Mouse (Mus musculus): ENCODE results near the gene Tollip. TPM values are rescaled to one million over a fixed set of nuclear protein-coding genes. Genes with fewer than 3 reads are reported as not detected.

Tollip gene
- total RNA-seq (2021), result 10 to 100 TPM; 31.8 to 33.0 TPM
- long read RNA-seq, experiment 1, transcript Tollip-203 (7 exons, 1,892 nt), result minor isoform, 15 of 80 reads
- long read RNA-seq, experiment 1, transcript Tollip-201 (6 exons, 3,788 nt), result major isoform, 54 of 80 reads
- long read RNA-seq, experiment 1, partial matches to known transcripts, result 3 of 80 reads
- long read RNA-seq, experiment 1, other reads (novel, unspliced or antisense), result 8 of 80 reads
- long read RNA-seq, experiment 2, transcript Tollip-203 (7 exons, 1,892 nt), result minor isoform, 18 of 86 reads
- long read RNA-seq, experiment 2, transcript Tollip-201 (6 exons, 3,788 nt), result major isoform, 60 of 86 reads
- long read RNA-seq, experiment 2, partial matches to known transcripts, result 8 of 86 reads
- long read RNA-seq, experiment 2, other reads (novel, unspliced or antisense), result 0 of 86 reads

DNA sequence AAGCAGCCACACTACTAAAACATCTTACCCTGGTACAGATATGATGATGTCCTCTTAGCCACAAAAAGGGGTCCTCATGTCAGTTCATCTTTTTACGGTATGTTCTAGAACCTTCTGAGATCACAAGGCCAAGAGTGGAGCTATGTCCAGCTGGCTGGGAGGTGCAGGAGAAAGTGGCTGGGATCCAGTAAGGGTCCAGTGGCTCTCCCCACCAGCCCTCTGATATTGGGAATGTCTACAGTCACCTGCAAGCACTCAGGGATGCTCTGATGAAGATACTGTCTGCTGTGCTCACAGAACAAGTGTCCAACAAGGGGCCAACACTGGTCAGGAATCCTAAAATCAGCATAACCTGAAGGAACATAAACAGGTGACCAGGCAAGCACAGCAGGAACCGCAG, at the start of gene Tollip:
Tollip (minus strand) TSS at position 101 of the 400 bp plus-strand sequence.
- intact Hi-C loops (cut with DNase I), result no loop called here
- Histone ChIP-seq H3K4me3 (no peak within 1 kb of the TSS), H3K27ac (no peak within 1 kb of the TSS)
- DNase-seq, result no peak
- TF ChIP-seq CTCF (IDR thresholded peaks at IDR 0.05), result no peak

DNA sequence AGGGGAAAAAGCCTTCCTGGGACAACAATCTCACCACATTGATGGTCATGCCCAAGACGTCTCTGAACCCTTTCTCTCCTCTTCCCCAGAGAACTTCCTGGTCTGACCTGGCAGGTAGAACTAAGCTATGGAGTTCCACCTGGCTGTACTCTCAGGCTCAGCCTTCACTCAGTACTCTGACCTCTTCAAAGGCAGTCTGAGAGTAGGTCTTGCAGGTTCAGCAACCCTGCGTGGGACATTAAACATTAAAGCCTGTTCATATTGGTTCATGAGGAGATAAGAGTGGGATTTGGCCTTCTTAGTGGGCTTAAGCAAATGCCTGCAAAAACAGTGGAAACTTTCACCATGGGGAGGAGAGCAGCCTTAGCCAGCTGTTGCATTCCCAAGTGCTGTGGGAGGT, 48.0 kb upstream of the Tollip start:
- DNase-seq, result no peak
- TF ChIP-seq CTCF (IDR thresholded peaks at IDR 0.05), result no peak
- Histone ChIP-seq H3K27ac (no peak overlapping the region), H3K4me3 (no peak overlapping the region)
- intact Hi-C loops (cut with DNase I), result no loop called here

GRCm38 (mm10) chr7:141962521-141962920, 44.2 kb upstream of the Tollip start:
- intact Hi-C loops (cut with DNase I), result no loop called here
- Histone ChIP-seq H3K27ac (no peak overlapping the region), H3K4me3 (no peak overlapping the region)
- no peak for TF ChIP-seq CTCF (IDR thresholded peaks at IDR 0.05)
- no peak for DNase-seq

- Histone ChIP-seq H3K27ac (no peak overlapping the region), H3K4me3 (no peak overlapping the region)
- intact Hi-C loops (cut with DNase I), result no loop called here
Observed at GRCm38 (mm10) chr7:141961491-141961890, 43.2 kb upstream of the Tollip start.

DNA sequence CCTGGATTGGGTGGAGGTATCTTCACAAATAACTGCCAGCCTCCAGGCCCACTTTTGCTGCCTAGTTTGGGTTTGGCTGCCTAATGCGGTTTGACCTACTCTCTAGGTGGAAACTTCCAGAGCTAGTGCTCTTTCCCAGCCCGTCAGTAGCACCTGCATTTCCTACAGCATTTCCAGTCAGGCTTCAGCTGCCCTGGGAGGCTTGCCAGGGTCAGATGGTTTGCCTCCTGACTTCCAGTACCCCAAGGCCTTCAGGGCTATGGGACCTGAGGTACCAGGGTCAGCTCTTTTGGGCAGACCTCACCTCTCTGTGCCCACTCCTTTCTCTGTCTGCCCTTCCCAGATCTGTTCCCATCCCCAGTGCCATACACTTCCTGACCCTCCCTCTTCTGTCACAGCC, 42.6 kb upstream of the Tollip start:
- DNase-seq, result no peak
- no peak overlapping the region for H3K4me3 ChIP-seq
- intact Hi-C loops (cut with DNase I), result no loop called here
- H3K27ac ChIP-seq, result no peak overlapping the region
- TF ChIP-seq CTCF (IDR thresholded peaks at IDR 0.05), result no peak

More at GRCm38 (mm10) chr7:141961491-141961890, 43.2 kb upstream of the Tollip start:
- TF ChIP-seq CTCF (IDR thresholded peaks at IDR 0.05), result no peak
- DNase-seq, result peak; percentile 42

- TF ChIP-seq CTCF (IDR thresholded peaks at IDR 0.05), result no peak
- Histone ChIP-seq H3K4me3 (no peak overlapping the region), H3K27ac (no peak overlapping the region)
- intact Hi-C loops (cut with DNase I), result no loop called here
- no peak for DNase-seq
Observed at GRCm38 (mm10) chr7:141959133-141959532, 40.8 kb upstream of the Tollip start.

- no peak overlapping the region for H3K4me3 ChIP-seq
- intact Hi-C loops (cut with DNase I), result no loop called here
- no peak for TF ChIP-seq CTCF (IDR thresholded peaks at IDR 0.05)
- DNase-seq, result no peak
- H3K27ac ChIP-seq, result no peak overlapping the region
Observed at GRCm38 (mm10) chr7:141958211-141958610, 39.9 kb upstream of the Tollip start.

GRCm38 (mm10) chr7:141957524-141958051, 39.3 kb upstream of the Tollip start:
- no peak for DNase-seq
- intact Hi-C loops (cut with DNase I), result no loop called here
- TF ChIP-seq CTCF (IDR thresholded peaks at IDR 0.05), result no peak
- Histone ChIP-seq H3K4me3 (no peak overlapping the region), H3K27ac (no peak overlapping the region)

DNA sequence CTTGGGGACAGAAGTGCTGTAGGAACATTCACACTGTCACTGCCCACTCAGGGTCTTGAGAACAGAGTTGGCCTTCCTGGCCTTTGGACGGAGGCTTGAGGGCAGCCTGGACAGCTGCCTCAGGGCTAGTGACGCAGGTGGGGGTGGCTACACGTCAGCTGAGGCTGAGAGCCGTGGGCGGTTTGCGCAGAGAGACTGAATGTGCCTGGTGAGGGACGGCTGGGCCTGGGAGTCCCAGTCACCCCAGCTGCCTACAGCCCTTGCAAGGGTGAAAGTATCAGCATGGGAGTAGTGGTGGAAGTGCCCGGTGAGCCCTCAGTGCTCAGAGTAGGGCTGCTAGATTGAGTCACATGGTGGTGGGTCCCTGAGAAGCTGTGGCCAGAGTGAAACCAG, 37.9 kb upstream of the Tollip start:
- intact Hi-C loops (cut with DNase I), result no loop called here
- Histone ChIP-seq H3K27ac (no peak overlapping the region), H3K4me3 (no peak overlapping the region)
- no peak for DNase-seq
- no peak for TF ChIP-seq CTCF (IDR thresholded peaks at IDR 0.05)

GRCm38 (mm10) chr7:141955565-141956173, 37.4 kb upstream of the Tollip start:
- no peak for DNase-seq

GRCm38 (mm10) chr7:141953616-141954015, 35.3 kb upstream of the Tollip start:
- Histone ChIP-seq H3K4me3 (no peak overlapping the region), H3K27ac (no peak overlapping the region)
- TF ChIP-seq CTCF (IDR thresholded peaks at IDR 0.05), result no peak
- intact Hi-C loops (cut with DNase I), result no loop called here
- DNase-seq, result no peak

More at GRCm38 (mm10) chr7:141955565-141956173, 37.4 kb upstream of the Tollip start:
- intact Hi-C loops (cut with DNase I), result no loop called here
- Histone ChIP-seq H3K4me3 (no peak overlapping the region), H3K27ac (no peak overlapping the region)
- no peak for TF ChIP-seq CTCF (IDR thresholded peaks at IDR 0.05)

DNA sequence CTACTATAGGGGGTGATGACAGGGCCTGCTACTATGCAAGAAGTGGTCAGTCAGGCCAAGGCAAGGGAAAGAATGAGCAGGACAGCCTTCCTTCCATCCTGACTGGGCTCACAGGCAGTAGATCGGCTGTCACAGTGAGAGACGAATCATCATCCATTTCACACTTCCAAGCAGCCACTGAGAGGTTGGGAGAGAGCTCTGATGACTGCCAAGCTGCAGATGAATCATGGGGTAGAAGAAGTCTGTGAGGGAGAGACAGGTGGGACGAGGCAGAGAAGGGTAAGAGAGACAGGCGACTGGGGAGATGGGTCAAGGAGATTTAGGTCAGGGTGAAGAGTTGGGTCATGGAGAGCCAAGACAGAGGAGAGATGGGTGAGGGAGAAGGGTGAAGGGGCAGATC, 34.6 kb upstream of the Tollip start:
- no peak for DNase-seq
- H3K27ac ChIP-seq, result no peak overlapping the region
- intact Hi-C loops (cut with DNase I), result no loop called here
- no peak for TF ChIP-seq CTCF (IDR thresholded peaks at IDR 0.05)
- no peak overlapping the region for H3K4me3 ChIP-seq

DNA sequence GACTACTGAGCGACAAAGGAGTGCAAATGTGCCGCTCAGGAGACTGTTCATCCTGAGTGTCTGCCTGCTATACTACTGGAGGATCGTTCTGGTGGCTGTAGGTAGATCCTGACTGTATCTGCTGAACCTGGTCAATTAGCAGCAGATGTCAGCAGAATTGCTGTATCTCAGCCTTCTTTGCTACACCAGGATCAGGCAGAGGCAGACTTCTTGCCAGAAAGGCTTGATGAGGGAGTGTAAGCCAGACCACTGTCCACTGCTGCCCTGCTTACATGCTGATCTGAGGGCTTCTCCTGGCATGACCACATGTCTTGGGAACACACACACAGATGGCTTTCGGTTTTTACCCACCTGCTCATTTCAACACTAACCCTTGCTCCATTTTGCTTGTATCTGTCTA, 33.5 kb upstream of the Tollip start:
- intact Hi-C loops (cut with DNase I), result no loop called here
- TF ChIP-seq CTCF (IDR thresholded peaks at IDR 0.05), result no peak
- Histone ChIP-seq H3K4me3 (no peak overlapping the region), H3K27ac (no peak overlapping the region)
- no peak for DNase-seq
